Mouse (Mus musculus) left cerebral cortex, postnatal 25 days (tissue): Measurements from ENCODE around the gene Rab11fip3. TPM values are rescaled to one million over a fixed set of nuclear protein-coding genes. Genes with fewer than 3 reads are reported as not detected.

Experiments
- DNase-seq, 2 experiments: peaks; one replicate each; pipeline ENCODE4 v3.0.0; 2022; ENCODE audit warnings: low spot score in 2 of 2, mixed read lengths in 1 of 2
- intact Hi-C: fragments of 180-260 bp; cut with DNase I; formaldehyde crosslinking; loops from one replicate; pipeline ENCODE4 v1.15.1; 2025
- total RNA-seq, 2 experiments: library from RNA; stranded (reverse); gene quantifications; 2 replicates each; pipeline ENCODE4 v1.2.3; 2021

The Rab11fip3 gene
- total RNA-seq, 2 experiments from 2014 or later: 95.8 to 103 TPM

- no peak for DNase-seq
- intact Hi-C loops: no loop called here
These were observed 61.7 kb downstream of the Rab11fip3 start for GRCm38 (mm10) chr17:26007646-26008045.

- no peak for DNase-seq
- intact Hi-C loops: no loop called here
These were observed 63.5 kb downstream of the Rab11fip3 start for GRCm38 (mm10) chr17:26005731-26006450.

GRCm38 (mm10) chr17:26004711-26005110 lies 64.6 kb downstream of the Rab11fip3 start:
- DNase-seq: no peak
- intact Hi-C loops: no loop called here

GRCm38 (mm10) chr17:26003864-26004263 lies 65.5 kb downstream of the Rab11fip3 start:
- intact Hi-C loops: no loop called here
- DNase-seq: no peak

GRCm38 (mm10) chr17:25998425-25998824 lies 70.9 kb downstream of the Rab11fip3 start:
- no peak for DNase-seq
- intact Hi-C loops: no loop called here

- intact Hi-C loops: no loop called here
- DNase-seq: no peak
These were observed 75.9 kb downstream of the Rab11fip3 start for GRCm38 (mm10) chr17:25993489-25993888.

GRCm38 (mm10) chr17:25992274-25992673 lies 77.1 kb downstream of the Rab11fip3 start:
- DNase-seq: no peak
- intact Hi-C loops: no loop called here

- intact Hi-C loops: no loop called here
- no peak for DNase-seq
These were observed 79.0 kb downstream of the Rab11fip3 start for GRCm38 (mm10) chr17:25990331-25990730.

- DNase-seq: peak; percentile 96 to 99
- intact Hi-C loops: loop anchor here (2.0 kb wide), 1 partner anchor 67 kb away; the partner anchor contains the start of gene Rab40c
These were observed 83.8 kb downstream of the Rab11fip3 start, which contains the start of gene Capn15 for GRCm38 (mm10) chr17:25985306-25986294. TSS of gene Capn15 (minus strand) at chr17:25985796.

GRCm38 (mm10) chr17:25984556-25985305 lies 84.6 kb downstream of the Rab11fip3 start:
- peak in 1 of 2 experiments; percentile 21 for DNase-seq
- intact Hi-C loops: loop anchor here (2.0 to 5.0 kb wide), 2 partner anchors 66 to 92 kb away; partner anchors contain the start of gene Rab40c

GRCm38 (mm10) chr17:25984066-25984465 lies 85.3 kb downstream of the Rab11fip3 start:
- intact Hi-C loops: loop anchor here (2.0 to 5.0 kb wide), 2 partner anchors 65 to 92 kb away; partner anchors contain the start of gene Rab40c
- DNase-seq: no peak

GRCm38 (mm10) chr17:25982913-25983312 lies 86.4 kb downstream of the Rab11fip3 start:
- intact Hi-C loops: loop anchor here (5.0 kb wide), 1 partner anchor 91 kb away; no protein-coding TSS in a partner anchor
- DNase-seq: no peak

- intact Hi-C loops: loop anchor here (5.0 kb wide), 1 partner anchor 89 kb away; no protein-coding TSS in a partner anchor
- peak in 1 of 2 experiments; percentile 75 for DNase-seq
These were observed 88.5 kb downstream of the Rab11fip3 start for GRCm38 (mm10) chr17:25980854-25981253.

- intact Hi-C loops: loop anchor here (5.0 kb wide), 1 partner anchor 88 kb away; no protein-coding TSS in a partner anchor
- DNase-seq: no peak
These were observed 89.3 kb downstream of the Rab11fip3 start for GRCm38 (mm10) chr17:25979829-25980738.

- DNase-seq: no peak
- intact Hi-C loops: no loop called here
These were observed 98.2 kb downstream of the Rab11fip3 start for GRCm38 (mm10) chr17:25970954-25971707.

- intact Hi-C loops: no loop called here
These were observed 98.9 kb downstream of the Rab11fip3 start for GRCm38 (mm10) chr17:25970448-25970847.

GRCm38 (mm10) chr17:25968176-25968575 lies 101.2 kb downstream of the Rab11fip3 start:
- no peak for DNase-seq
- intact Hi-C loops: no loop called here

More at GRCm38 (mm10) chr17:25970448-25970847, 98.9 kb downstream of the Rab11fip3 start:
- no peak for DNase-seq
